Mouse (Mus musculus) limb, embryonic 13.5 days (tissue): ENCODE results near the gene Trim37. TPM values are rescaled to one million over a fixed set of nuclear protein-coding genes. Genes with fewer than 3 reads are reported as not detected.

ENCODE experiments used
- ATAC-seq: fragments of 200-750 bp; cut with Nextera tagmentation; 2 replicates; pipeline ENCODE4 v1.8.0; 2017; ENCODE audit warnings: low read depth, moderate number of reproducible peaks, moderate TSS enrichment; ENCODE audit not compliant: low FRiP score
- H3K27ac ChIP-seq: fragments of 300-500 bp; sonication (generic); 2 replicates; pipeline ENCODE4 v1.5.1; 2015; ENCODE audit warnings: inconsistent platforms, mild to moderate bottlenecking, moderate library complexity
- H3K27me3 ChIP-seq: fragments of 300-500 bp; sonication (generic); 2 replicates; pipeline ENCODE4 v1.6.1; 2015; ENCODE audit warnings: mild to moderate bottlenecking, inconsistent platforms
- H3K36me3 ChIP-seq: fragments of 300-500 bp; sonication (generic); 2 replicates; pipeline ENCODE4 v1.6.1; 2015; ENCODE audit warnings: inconsistent platforms, mild to moderate bottlenecking, moderate library complexity
- H3K4me1 ChIP-seq: fragments of 300-500 bp; sonication (generic); 2 replicates; pipeline ENCODE4 v1.6.1; 2015; ENCODE audit warnings: inconsistent platforms
- H3K4me2 ChIP-seq: fragments of 300-500 bp; sonication (generic); replicated peaks from 2 replicates; pipeline ENCODE4 v1.6.1; 2015; ENCODE audit warnings: inconsistent platforms, mild to moderate bottlenecking, moderate library complexity
- H3K4me3 ChIP-seq: fragments of 300-500 bp; sonication (generic); 2 replicates; pipeline ENCODE4 v1.5.1; 2015; ENCODE audit warnings: moderate library complexity, mild to moderate bottlenecking, inconsistent platforms
- H3K9ac ChIP-seq: fragments of 300-500 bp; sonication (generic); 2 replicates; pipeline ENCODE4 v1.6.1; 2015; ENCODE audit warnings: mild to moderate bottlenecking, inconsistent platforms
- H3K9me3 ChIP-seq: fragments of 300-500 bp; sonication (generic); 2 replicates; pipeline ENCODE4 v1.6.1; 2016; ENCODE audit warnings: inconsistent platforms
- WGBS: fragments of 180-500 bp; shearing (Covaris S2); methylation state at CpG from one replicate; pipeline ENCODE4 v1.1.7; 2015; 5-methylcytosine and 5-hydroxymethylcytosine counted together
- polyA plus RNA-seq: library from polyadenylated mRNA; unstranded; fragments of >200 nt; fragmentation: Nextera tagmentation; extraction: Ambion mirVana; gene quantifications from 2 replicates; pipeline ENCODE4 v1.2.1, GENCODE M21; 2015

Gene Trim37
- polyA plus RNA-seq, 1 experiment from 2014 or later: 25.0 TPM

- Histone ChIP-seq H3K9ac (no peak overlapping the region), H3K4me2 (peak overlapping the region; percentile 81), H3K27ac (peak overlapping the region; percentile 73; the same call in 1 of the 2 replicates), H3K4me1 (peaks cover 12% of the 10 kb centered on the region), H3K27me3 (no peaks in the 10 kb centered on the region), H3K9me3 (no peaks in the 10 kb centered on the region), H3K4me3 (peak overlapping the region; percentile 90), H3K36me3 (peaks cover 40% of the 10 kb centered on the region)
- no peak for ATAC-seq
- 59% methylated on average over 4 of the region's 4 CpGs for WGBS
Measured at GRCm38 (mm10) chr11:87125562-87125961, 1.3 kb upstream of the Trim37 start.

DNA sequence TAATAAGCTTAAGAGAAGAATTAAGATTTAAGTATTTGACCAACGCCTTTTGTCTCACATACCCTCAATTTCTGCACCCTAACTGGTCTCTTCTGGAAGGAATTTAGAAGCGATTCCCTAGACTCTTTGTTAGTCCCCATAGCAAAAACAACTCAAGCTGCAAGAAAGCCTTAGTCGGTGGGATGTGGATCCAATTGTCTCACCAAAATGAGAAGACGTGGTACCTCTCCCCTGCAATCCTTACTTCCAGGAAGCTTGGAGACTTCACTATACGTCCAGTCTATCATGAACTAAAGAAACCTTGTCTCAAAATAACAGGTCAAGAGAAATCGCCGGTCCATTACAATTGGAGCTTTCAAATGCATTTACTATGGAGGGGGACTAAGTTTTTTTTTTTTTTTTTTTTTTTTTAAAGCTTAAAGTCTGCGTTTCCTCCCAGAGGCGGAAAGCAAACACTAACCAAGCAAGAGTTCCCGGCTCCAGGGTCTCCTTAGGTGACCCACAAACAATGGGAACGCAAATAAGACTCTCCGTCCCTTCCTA is 525 bp upstream of the Trim37 start:
- no peaks in the 10 kb centered on the region for H3K27me3 ChIP-seq

GRCm38 (mm10) chr11:87136233-87136632 is 9.4 kb downstream of the Trim37 start:
- H3K9ac ChIP-seq: no peak overlapping the region
- no peaks in the 10 kb centered on the region for H3K9me3 ChIP-seq
- H3K27me3 ChIP-seq: no peaks in the 10 kb centered on the region
- H3K36me3 ChIP-seq: peaks cover 3% of the 10 kb centered on the region
- no peak overlapping the region for H3K4me2 ChIP-seq
- no peak overlapping the region for H3K4me3 ChIP-seq
- H3K27ac ChIP-seq: no peak overlapping the region
- ATAC-seq: no peak
- no peaks in the 10 kb centered on the region for H3K4me1 ChIP-seq
- 74% methylated on average over 4 of the region's 4 CpGs for WGBS

More for the DNA sequence above, 525 bp upstream of the Trim37 start:
- H3K36me3 ChIP-seq: peaks cover 32% of the 10 kb centered on the region
- H3K4me1 ChIP-seq: peaks cover 12% of the 10 kb centered on the region
- peak overlapping the region; percentile 73 for H3K27ac ChIP-seq
- H3K9me3 ChIP-seq: no peaks in the 10 kb centered on the region
- 1% methylated on average over 12 of the region's 12 CpGs for WGBS
- peak overlapping the region; percentile 81 for H3K4me2 ChIP-seq
- H3K4me3 ChIP-seq: peak overlapping the region; percentile 90
- ATAC-seq: no peak
- peak overlapping the region; percentile 57 for H3K9ac ChIP-seq

DNA sequence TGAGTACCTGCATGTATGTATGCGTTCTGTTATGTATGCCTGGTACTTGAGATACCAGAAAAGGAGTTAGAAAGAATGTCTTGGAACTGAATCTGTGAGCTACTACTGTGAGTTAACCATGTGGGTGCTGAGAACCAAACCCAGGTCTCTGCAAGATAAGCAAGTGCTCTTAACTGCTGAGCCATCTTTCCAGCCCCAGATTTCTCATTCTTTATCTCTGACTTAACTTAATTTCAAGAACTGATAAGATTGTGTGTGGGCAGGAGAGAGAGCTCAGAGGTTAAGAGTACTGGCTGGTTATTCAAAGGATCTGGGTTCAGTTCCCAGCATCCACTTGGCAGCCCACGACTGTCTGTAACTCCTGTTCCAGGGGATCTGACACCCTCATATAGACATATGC is 31.1 kb downstream of the Trim37 start:
- no peaks in the 10 kb centered on the region for H3K9me3 ChIP-seq
- 90% methylated on average over 2 of the region's 2 CpGs for WGBS
- no peaks in the 10 kb centered on the region for H3K27me3 ChIP-seq
- no peaks in the 10 kb centered on the region for H3K4me1 ChIP-seq
- H3K36me3 ChIP-seq: peaks cover 26% of the 10 kb centered on the region; the same call in 1 of the 2 replicates
- no peak overlapping the region for H3K9ac ChIP-seq
- no peak overlapping the region for H3K4me3 ChIP-seq
- H3K4me2 ChIP-seq: no peak overlapping the region
- no peak for ATAC-seq
- H3K27ac ChIP-seq: no peak overlapping the region

GRCm38 (mm10) chr11:87162687-87163086 is 35.8 kb downstream of the Trim37 start:
- Histone ChIP-seq H3K4me1 (no peaks in the 10 kb centered on the region), H3K27ac (no peak overlapping the region), H3K36me3 (peaks cover 48% of the 10 kb centered on the region), H3K9me3 (no peaks in the 10 kb centered on the region), H3K27me3 (no peaks in the 10 kb centered on the region), H3K9ac (no peak overlapping the region), H3K4me2 (no peak overlapping the region), H3K4me3 (no peak overlapping the region)
- ATAC-seq: no peak
- 83% methylated on average over 4 of the region's 4 CpGs for WGBS

DNA sequence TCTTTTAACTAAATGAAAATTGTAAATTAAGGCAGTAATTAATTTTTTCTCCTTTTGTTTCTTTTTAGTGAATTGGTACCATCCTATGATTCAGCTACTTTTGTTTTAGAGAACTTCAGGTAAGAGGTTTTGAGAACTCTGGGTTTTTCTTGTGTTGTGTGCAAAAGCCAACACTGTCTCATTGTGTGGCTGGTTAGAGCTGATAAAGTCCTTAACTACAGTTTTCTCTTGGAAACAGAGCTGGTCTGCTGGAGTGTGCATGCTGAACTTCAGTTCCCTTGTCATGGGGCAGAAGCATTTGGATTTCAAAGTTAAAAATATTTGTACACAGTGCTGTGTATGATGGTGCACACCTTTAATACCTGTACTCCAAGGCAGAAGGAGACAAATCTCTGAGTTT is 36.9 kb downstream of the Trim37 start:
- ATAC-seq: no peak
- Histone ChIP-seq H3K4me3 (no peak overlapping the region), H3K27me3 (no peaks in the 10 kb centered on the region), H3K4me1 (no peaks in the 10 kb centered on the region), H3K9me3 (no peaks in the 10 kb centered on the region), H3K4me2 (no peak overlapping the region), H3K36me3 (peaks cover 56% of the 10 kb centered on the region), H3K9ac (no peak overlapping the region), H3K27ac (no peak overlapping the region)

DNA sequence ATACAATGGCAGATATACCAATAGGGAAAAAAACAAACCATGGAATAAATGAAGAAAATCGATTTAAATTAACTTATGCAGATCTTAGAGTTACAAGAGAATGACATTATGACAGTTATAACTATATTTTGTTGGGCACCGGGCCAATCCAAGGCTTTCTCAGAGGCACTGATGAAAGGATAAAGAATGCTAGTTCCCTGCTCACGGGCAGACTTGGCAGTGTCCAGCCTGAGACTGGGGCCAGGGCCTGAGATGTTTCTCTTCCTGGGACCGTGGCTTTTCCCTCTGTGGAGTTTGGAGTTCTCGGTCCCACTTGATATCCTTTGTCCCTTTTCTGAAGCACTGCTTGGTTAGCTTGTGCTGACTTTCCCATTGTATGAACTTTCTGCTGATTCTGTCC is 46.7 kb downstream of the Trim37 start:
- no peak overlapping the region for H3K9ac ChIP-seq
- no peak overlapping the region for H3K4me2 ChIP-seq
- no peak for ATAC-seq
- WGBS: 91% methylated on average over 5 of the region's 5 CpGs
- H3K27me3 ChIP-seq: no peaks in the 10 kb centered on the region
- no peak overlapping the region for H3K4me3 ChIP-seq
- H3K36me3 ChIP-seq: peaks cover 27% of the 10 kb centered on the region
- H3K27ac ChIP-seq: no peak overlapping the region
- H3K4me1 ChIP-seq: no peaks in the 10 kb centered on the region
- no peaks in the 10 kb centered on the region for H3K9me3 ChIP-seq

- no peaks in the 10 kb centered on the region for H3K27me3 ChIP-seq
- H3K4me3 ChIP-seq: no peak overlapping the region
- H3K9me3 ChIP-seq: no peaks in the 10 kb centered on the region
- H3K27ac ChIP-seq: no peak overlapping the region
- no peaks in the 10 kb centered on the region for H3K4me1 ChIP-seq
- WGBS: 97% methylated on average over 4 of the region's 4 CpGs
- ATAC-seq: no peak
- H3K9ac ChIP-seq: no peak overlapping the region
- no peak overlapping the region for H3K4me2 ChIP-seq
- peaks cover 22% of the 10 kb centered on the region for H3K36me3 ChIP-seq
Measured at GRCm38 (mm10) chr11:87175031-87175430, 48.2 kb downstream of the Trim37 start.

- no peaks in the 10 kb centered on the region for H3K27me3 ChIP-seq
- WGBS: 80% methylated on average over 5 of the region's 5 CpGs
- H3K9ac ChIP-seq: no peak overlapping the region
- H3K27ac ChIP-seq: no peak overlapping the region
- H3K36me3 ChIP-seq: peaks cover 6% of the 10 kb centered on the region
- no peaks in the 10 kb centered on the region for H3K4me1 ChIP-seq
- no peak for ATAC-seq
- no peak overlapping the region for H3K4me3 ChIP-seq
- H3K4me2 ChIP-seq: no peak overlapping the region
- no peaks in the 10 kb centered on the region for H3K9me3 ChIP-seq
Measured at GRCm38 (mm10) chr11:87212313-87212712, 85.4 kb downstream of the Trim37 start.

DNA sequence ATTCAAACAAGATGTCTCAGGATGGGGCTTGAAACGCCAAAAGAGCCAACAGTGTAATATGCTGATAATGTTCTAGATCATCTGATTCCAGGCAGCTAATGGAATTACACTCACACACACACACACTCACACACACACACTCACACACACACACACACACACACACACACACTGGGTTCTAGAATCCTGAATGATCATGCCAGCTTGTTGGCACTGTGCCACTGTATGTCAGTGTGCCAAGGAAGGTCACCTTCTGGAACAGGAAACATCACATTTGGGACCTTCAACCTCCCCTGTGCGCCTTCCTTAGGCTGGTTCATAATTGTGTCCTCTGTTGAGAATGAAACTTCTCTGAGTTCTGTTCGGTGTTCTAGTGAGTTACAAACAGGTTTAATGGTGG is 95.8 kb downstream of the Trim37 start:
- H3K27me3 ChIP-seq: no peaks in the 10 kb centered on the region
- H3K4me2 ChIP-seq: no peak overlapping the region
- peaks cover 14% of the 10 kb centered on the region; the same call in 1 of the 2 replicates for H3K36me3 ChIP-seq
- no peak overlapping the region for H3K27ac ChIP-seq
- no peaks in the 10 kb centered on the region for H3K4me1 ChIP-seq
- WGBS: 85% methylated on average over 3 of the region's 3 CpGs
- no peak overlapping the region for H3K4me3 ChIP-seq
- no peaks in the 10 kb centered on the region for H3K9me3 ChIP-seq
- no peak overlapping the region for H3K9ac ChIP-seq
- no peak for ATAC-seq

DNA sequence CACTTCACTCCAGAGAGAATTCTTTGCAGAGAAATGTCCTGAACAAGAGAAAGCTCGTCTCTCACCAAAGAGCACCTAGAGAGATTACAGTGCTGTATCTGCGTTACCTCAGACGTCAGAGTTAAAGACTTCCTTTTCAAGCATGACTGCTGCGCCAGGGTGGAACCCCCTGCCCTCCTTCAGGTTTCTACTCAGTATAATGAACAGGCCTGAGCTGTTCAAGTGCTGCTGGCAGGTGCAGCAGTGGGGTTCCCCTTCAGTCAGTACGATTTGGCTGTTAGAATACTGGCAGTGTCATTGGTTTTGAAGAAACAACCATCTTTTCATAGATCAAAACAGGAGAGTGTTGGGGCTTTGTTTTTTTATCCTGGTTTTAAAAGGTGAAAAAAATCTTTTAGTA is 100.2 kb downstream of the Trim37 start:
- H3K27ac ChIP-seq: no peak overlapping the region
- no peaks in the 10 kb centered on the region for H3K9me3 ChIP-seq
- H3K4me3 ChIP-seq: no peak overlapping the region
- H3K4me1 ChIP-seq: no peaks in the 10 kb centered on the region
- H3K27me3 ChIP-seq: no peaks in the 10 kb centered on the region
- no peak overlapping the region for H3K9ac ChIP-seq
- WGBS: 88% methylated on average over 5 of the region's 5 CpGs
- H3K36me3 ChIP-seq: peaks cover 14% of the 10 kb centered on the region
- no peak for ATAC-seq
- no peak overlapping the region for H3K4me2 ChIP-seq

GRCm38 (mm10) chr11:87233377-87233776 is 106.5 kb downstream of the Trim37 start:
- WGBS: 88% methylated on average over 5 of the region's 5 CpGs
- no peak overlapping the region for H3K4me3 ChIP-seq
- H3K27ac ChIP-seq: no peak overlapping the region

GRCm38 (mm10) chr11:87234743-87235485 is 108.0 kb downstream of the Trim37 start:
- no peaks in the 10 kb centered on the region for H3K9me3 ChIP-seq
- H3K4me2 ChIP-seq: no peak overlapping the region
- H3K4me3 ChIP-seq: no peak overlapping the region
- H3K4me1 ChIP-seq: no peaks in the 10 kb centered on the region
- no peak overlapping the region for H3K27ac ChIP-seq
- ATAC-seq: no peak
- H3K36me3 ChIP-seq: peaks cover 22% of the 10 kb centered on the region
- 86% methylated on average over 12 of the region's 12 CpGs for WGBS
- H3K27me3 ChIP-seq: peaks cover 5% of the 10 kb centered on the region; the same call in 1 of the 2 replicates
- no peak overlapping the region for H3K9ac ChIP-seq

More at GRCm38 (mm10) chr11:87233377-87233776, 106.5 kb downstream of the Trim37 start:
- Histone ChIP-seq H3K9me3 (no peaks in the 10 kb centered on the region), H3K27me3 (no peaks in the 10 kb centered on the region), H3K4me1 (no peaks in the 10 kb centered on the region), H3K4me2 (no peak overlapping the region), H3K36me3 (peaks cover 17% of the 10 kb centered on the region), H3K9ac (no peak overlapping the region)
- ATAC-seq: no peak
